Comparison of ENCODE assay signal across 31 mouse cellular contexts in the genomic region with DNA sequence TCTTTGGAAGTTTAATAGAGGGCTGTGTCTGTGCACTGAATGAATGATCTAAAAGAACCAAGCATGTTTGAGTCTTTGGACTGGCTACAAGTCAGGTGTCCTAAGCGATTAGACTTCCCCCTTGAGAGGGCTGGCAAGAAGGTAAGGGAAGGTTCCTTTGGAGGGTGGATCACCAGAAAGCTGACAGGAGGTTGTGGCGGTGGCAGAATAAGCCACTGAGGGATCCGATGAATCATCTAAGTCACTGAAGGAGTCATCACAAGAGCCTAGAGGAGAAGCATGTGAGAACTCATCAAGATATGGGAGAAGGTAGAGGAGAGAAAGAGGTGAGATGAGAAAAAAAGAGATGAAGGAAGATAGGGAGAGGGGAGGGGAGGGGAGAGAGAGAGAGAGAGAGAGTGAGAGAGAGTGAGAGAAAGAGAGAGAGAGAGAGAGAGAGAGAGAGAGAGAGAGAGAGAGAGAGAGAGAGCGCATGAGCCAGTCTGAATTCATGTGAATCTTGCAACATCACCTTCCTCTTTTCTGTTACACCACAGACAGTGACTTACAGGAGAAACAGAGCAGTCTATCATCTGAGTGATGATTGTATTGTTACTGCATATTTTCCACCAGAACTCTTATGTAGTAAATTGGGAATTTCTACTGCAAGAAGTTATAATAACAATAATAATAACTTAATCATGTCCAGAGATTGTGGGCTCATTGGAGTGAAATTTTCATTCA.
DNase-seq lines count a peak whose midpoint lies in the region; ATAC-seq and TF ChIP-seq lines count a peak whose summit lies in the region.
"Had no signal": no experiment of that assay in that cellular context is flagged by ENCODE, and none has a peak within 500 bp of the region (broad histone marks: within the 10 kb centered on the region; RNA-seq: fewer than 3 reads in every experiment).

No protein-coding gene starts in this region.

- no peaks in the 10 kb centered on the region for H3K36me3 ChIP-seq in lung, postnatal 0 days (ENCODE audit: insufficient read depth, low read length)
- H3K36me3 ChIP-seq in G1E (replicated peaks): no peaks in the 10 kb centered on the region
- H3K36me3 ChIP-seq: kidney, embryonic 15.5 days; neural tube, embryonic 15.5 days had no signal

- TF ChIP-seq EP300 in lung, postnatal 0 days (IDR thresholded peaks at IDR 0.05): no peak

- no peak overlapping the region for H3K4me3 ChIP-seq in lung, postnatal 0 days (ENCODE audit: low read depth, low read length)
- no peak overlapping the region for H3K4me3 ChIP-seq in G1E (ENCODE audit: low read depth, low read length)
- H3K4me3 ChIP-seq: kidney, embryonic 15.5 days; layer of hippocampus, adult 2 months; neural tube, embryonic 15.5 days had no signal

- peak; percentile 38 for DNase-seq in lung, postnatal 0 days (ENCODE audit: low spot score)
- DNase-seq in lung, postnatal 10 days: no peak
- DNase-seq in G1E (ENCODE audit: low spot score): no peak
- no peak for DNase-seq in yolk sac, embryonic 10.5 days (ENCODE audit: low spot score)
- no peak for DNase-seq in kidney, postnatal 14 days
- DNase-seq in gastrocnemius, adult 8-10 months (ENCODE audit: low spot score in 2 of 2): no peak
- DNase-seq: adrenal gland, adult 2 months; B cell, adult 2 months; cerebellum, adult 2 months; cerebellum, postnatal 25 days; gastrocnemius, postnatal 25 days; heart, adult 18-20 months; heart, postnatal 4 days; kidney, adult 18-20 months; kidney, postnatal 36 days; left cerebral cortex, postnatal 4 days; midbrain, embryonic 14.5 days; right cerebral cortex, postnatal 25 days; spleen, adult 18-20 months; thymus, postnatal 14 days had no signal

- no peaks in the 10 kb centered on the region for H3K27me3 ChIP-seq in lung, postnatal 0 days (replicated peaks; ENCODE audit: insufficient read depth, low read length)
- H3K27me3 ChIP-seq in G1E (ENCODE audit: insufficient read depth, low read length): no peaks in the 10 kb centered on the region
- H3K27me3 ChIP-seq: kidney, embryonic 15.5 days; neural tube, embryonic 15.5 days had no signal

- TF ChIP-seq CTCF in lung, postnatal 0 days (IDR thresholded peaks at IDR 0.05): no peak
- no peak for TF ChIP-seq CTCF in G1E (IDR thresholded peaks at IDR 0.05; ENCODE audit: low read depth, low read length)

- no peak overlapping the region for H3K9ac ChIP-seq in lung, postnatal 0 days (replicated peaks; ENCODE audit: low read depth)
- H3K9ac ChIP-seq: hindbrain, embryonic 14.5 days; kidney, embryonic 15.5 days; liver, embryonic 14.5 days; neural tube, embryonic 15.5 days had no signal

- no peak overlapping the region for H3K27ac ChIP-seq in lung, postnatal 0 days (ENCODE audit: low read length)
- H3K27ac ChIP-seq: hindbrain, embryonic 14.5 days; kidney, embryonic 15.5 days; layer of hippocampus, adult 2 months; liver, embryonic 14.5 days; neural tube, embryonic 15.5 days had no signal

- 77% methylated on average over 4 of the region's 4 CpGs for WGBS in lung, postnatal 0 days

- no peak for ATAC-seq in lung, postnatal 0 days
- ATAC-seq in G1E (ENCODE audit: extremely low read depth, insufficient number of reproducible peaks, low FRiP score, poor library complexity, severe bottlenecking): peak; percentile 56
- ATAC-seq in granulocyte monocyte progenitor cell, adult 5-6 weeks (replicated peaks; ENCODE audit: poor library complexity, severe bottlenecking): peak; percentile 94
- peak; percentile 62; the same call in 1 of the 2 replicates for ATAC-seq in monocyte, adult 5-6 weeks (replicated peaks; ENCODE audit: insufficient number of reproducible peaks, low FRiP score, low TSS enrichment, poor library complexity, severe bottlenecking)
- ATAC-seq: activated CD4-positive, CD25-positive, alpha-beta regulatory T cell, adult 4 months; forebrain, embryonic 14.5 days; inflammation-experienced regulatory T-cells, adult 6 months had no signal

- no peaks in the 10 kb centered on the region for H3K4me1 ChIP-seq in lung, postnatal 0 days (ENCODE audit: insufficient read depth, low read depth, low read length)
- peaks cover 11% of the 10 kb centered on the region for H3K4me1 ChIP-seq in G1E (ENCODE audit: insufficient read depth, low read depth, low read length)
- H3K4me1 ChIP-seq: kidney, embryonic 15.5 days; neural tube, embryonic 15.5 days had no signal

- H3K9me3 ChIP-seq in lung, postnatal 0 days (ENCODE audit: low read length): no peaks in the 10 kb centered on the region
- no peaks in the 10 kb centered on the region for H3K9me3 ChIP-seq in G1E (replicated peaks)
- H3K9me3 ChIP-seq: kidney, embryonic 15.5 days; neural tube, embryonic 15.5 days had no signal

- no peak overlapping the region for H3K4me2 ChIP-seq in lung, postnatal 0 days (replicated peaks; ENCODE audit: low read depth, low read length)
- H3K4me2 ChIP-seq: heart, embryonic 11.5 days; hindbrain, embryonic 14.5 days; kidney, embryonic 15.5 days; neural tube, embryonic 15.5 days had no signal
